In genomic region chr4:151520103-151520502, GRCm38 (mm10) we compare ENCODE assay signal across 10 mouse cellular contexts.
DNase-seq lines count a peak whose midpoint lies in the region; ATAC-seq and TF ChIP-seq lines count a peak whose summit lies in the region.
"Had no signal": no experiment of that assay in that cellular context is flagged by ENCODE, and none has a peak within 500 bp of the region (broad histone marks: within the 10 kb centered on the region; RNA-seq: fewer than 3 reads in every experiment).

No protein-coding gene starts in this region.

- H3K27me3 ChIP-seq in embryonic facial prominence, embryonic 11.5 days (ENCODE audit: control insufficient read depth, insufficient read depth, low read length), result no peaks in the 10 kb centered on the region
- H3K27me3 ChIP-seq in embryonic facial prominence, embryonic 10.5 days (replicated peaks; ENCODE audit: low read depth, poor library complexity, severe bottlenecking), result no peaks in the 10 kb centered on the region
- H3K27me3 ChIP-seq in midbrain, embryonic 14.5 days (ENCODE audit: control insufficient read depth, insufficient read depth, low read length), result no peaks in the 10 kb centered on the region
- no peaks in the 10 kb centered on the region for H3K27me3 ChIP-seq in midbrain, embryonic 16.5 days (ENCODE audit: control insufficient read depth, insufficient read depth, low read depth, low read length)
- no peaks in the 10 kb centered on the region for H3K27me3 ChIP-seq in heart, embryonic 11.5 days (ENCODE audit: control insufficient read depth, insufficient read depth, low read length)
- H3K27me3 ChIP-seq in stomach, postnatal 0 days (ENCODE audit: control insufficient read depth, insufficient read depth, low read length), result no peaks in the 10 kb centered on the region

- 0 out of 2 replicates have a peak, but pooled peaks cover 3% of the 10 kb centered on the region for H3K4me1 ChIP-seq in embryonic facial prominence, embryonic 11.5 days (ENCODE audit: control insufficient read depth, insufficient read depth, low read length)
- peaks cover 18% of the 10 kb centered on the region for H3K4me1 ChIP-seq in embryonic facial prominence, embryonic 10.5 days
- H3K4me1 ChIP-seq in midbrain, embryonic 14.5 days (ENCODE audit: control insufficient read depth, insufficient read depth, low read length), result peaks cover 15% of the 10 kb centered on the region; the same call in 1 of the 2 replicates
- peaks cover 13% of the 10 kb centered on the region for H3K4me1 ChIP-seq in midbrain, embryonic 16.5 days (ENCODE audit: control insufficient read depth, insufficient read depth, low read length)
- H3K4me1 ChIP-seq in heart, embryonic 11.5 days (ENCODE audit: control insufficient read depth, insufficient read depth, low read length), result peaks cover 28% of the 10 kb centered on the region
- no peaks in the 10 kb centered on the region for H3K4me1 ChIP-seq in stomach, postnatal 0 days (replicated peaks; ENCODE audit: control insufficient read depth, insufficient read depth)

- no peak for TF ChIP-seq CTCF in stomach, postnatal 0 days (IDR thresholded peaks at IDR 0.05; ENCODE audit: low read depth)

- no peaks in the 10 kb centered on the region for H3K36me3 ChIP-seq in embryonic facial prominence, embryonic 11.5 days (replicated peaks; ENCODE audit: control insufficient read depth, insufficient read depth, low read depth, low read length)
- no peaks in the 10 kb centered on the region for H3K36me3 ChIP-seq in embryonic facial prominence, embryonic 10.5 days (replicated peaks)
- no peaks in the 10 kb centered on the region for H3K36me3 ChIP-seq in midbrain, embryonic 14.5 days (ENCODE audit: control insufficient read depth, insufficient read depth, low read length)
- H3K36me3 ChIP-seq in midbrain, embryonic 16.5 days (ENCODE audit: control insufficient read depth, insufficient read depth, low read length), result no peaks in the 10 kb centered on the region
- no peaks in the 10 kb centered on the region for H3K36me3 ChIP-seq in heart, embryonic 11.5 days (ENCODE audit: control insufficient read depth, insufficient read depth, low read length)
- no peaks in the 10 kb centered on the region for H3K36me3 ChIP-seq in stomach, postnatal 0 days (ENCODE audit: control insufficient read depth, insufficient read depth, low read length)

- no peak for ATAC-seq in embryonic facial prominence, embryonic 11.5 days (replicated peaks; ENCODE audit: insufficient number of reproducible peaks, low FRiP score, low TSS enrichment, low read depth)
- 0 out of 2 replicates have a peak, but pooled peaks have one; percentile 34 for ATAC-seq in midbrain, embryonic 14.5 days (ENCODE audit: low FRiP score, low TSS enrichment)
- ATAC-seq in midbrain, embryonic 16.5 days, result no peak
- peak; percentile 44 for ATAC-seq in heart, embryonic 11.5 days (replicated peaks; ENCODE audit: insufficient number of reproducible peaks, low FRiP score, low TSS enrichment)
- 0 out of 2 replicates have a peak, but pooled peaks have one; percentile 11 for ATAC-seq in stomach, postnatal 0 days (ENCODE audit: low FRiP score, low TSS enrichment)
- ATAC-seq: intestine, embryonic 16.5 days had no signal

- no peak for DNase-seq in embryonic facial prominence, embryonic 11.5 days (ENCODE audit: low spot score)
- DNase-seq in embryonic facial prominence, embryonic 10.5 days (ENCODE audit: low spot score), result no peak
- no peak for DNase-seq in midbrain, embryonic 14.5 days
- no peak for DNase-seq in stomach, postnatal 0 days (ENCODE audit: low spot score)
- no peak for DNase-seq in urinary bladder, postnatal 36 days (ENCODE audit: low spot score in 2 of 2)
- no peak for DNase-seq in kidney, postnatal 4 days
- DNase-seq: right cerebral cortex, postnatal 25 days had no signal

- no peak overlapping the region for H3K27ac ChIP-seq in embryonic facial prominence, embryonic 11.5 days (replicated peaks; ENCODE audit: low read depth, low read length)
- H3K27ac ChIP-seq in embryonic facial prominence, embryonic 10.5 days (replicated peaks), result no peak overlapping the region
- H3K27ac ChIP-seq in midbrain, embryonic 14.5 days (replicated peaks; ENCODE audit: low read depth, low read length), result no peak overlapping the region
- no peak overlapping the region for H3K27ac ChIP-seq in midbrain, embryonic 16.5 days (ENCODE audit: low read length)
- H3K27ac ChIP-seq in heart, embryonic 11.5 days (ENCODE audit: low read depth, low read length), result no peak overlapping the region
- no peak overlapping the region for H3K27ac ChIP-seq in stomach, postnatal 0 days (replicated peaks)

- H3K4me3 ChIP-seq in embryonic facial prominence, embryonic 11.5 days (ENCODE audit: low read depth, low read length), result no peak overlapping the region
- H3K4me3 ChIP-seq in embryonic facial prominence, embryonic 10.5 days, result no peak overlapping the region
- H3K4me3 ChIP-seq in midbrain, embryonic 14.5 days (replicated peaks; ENCODE audit: low read depth, low read length), result no peak overlapping the region
- H3K4me3 ChIP-seq in midbrain, embryonic 16.5 days (ENCODE audit: low read depth, low read length), result no peak overlapping the region
- no peak overlapping the region for H3K4me3 ChIP-seq in heart, embryonic 11.5 days (ENCODE audit: low read depth, low read length)
- no peak overlapping the region for H3K4me3 ChIP-seq in stomach, postnatal 0 days (ENCODE audit: low read depth, low read length)

- H3K4me2 ChIP-seq in embryonic facial prominence, embryonic 11.5 days (ENCODE audit: low read depth, low read length), result no peak overlapping the region
- no peak overlapping the region for H3K4me2 ChIP-seq in midbrain, embryonic 14.5 days (ENCODE audit: low read length)
- no peak overlapping the region for H3K4me2 ChIP-seq in midbrain, embryonic 16.5 days (ENCODE audit: low read length)
- H3K4me2 ChIP-seq in heart, embryonic 11.5 days, result peak overlapping the region; percentile 10; the same call in 1 of the 2 replicates
- no peak overlapping the region for H3K4me2 ChIP-seq in stomach, postnatal 0 days (replicated peaks; ENCODE audit: low read depth)

- 0 out of 2 replicates have a peak overlapping the region, but pooled peaks have one; percentile 13 for H3K9ac ChIP-seq in embryonic facial prominence, embryonic 11.5 days (replicated peaks; ENCODE audit: low read length)
- no peak overlapping the region for H3K9ac ChIP-seq in midbrain, embryonic 14.5 days (replicated peaks; ENCODE audit: low read length)
- no peak overlapping the region for H3K9ac ChIP-seq in midbrain, embryonic 16.5 days (ENCODE audit: low read depth, low read length)
- H3K9ac ChIP-seq in heart, embryonic 11.5 days (ENCODE audit: low read depth, low read length), result no peak overlapping the region
- no peak overlapping the region for H3K9ac ChIP-seq in stomach, postnatal 0 days (ENCODE audit: low read length)

- TF ChIP-seq EP300 in stomach, postnatal 0 days (optimal IDR thresholded peaks at IDR 0.05), result no peak

- WGBS in embryonic facial prominence, embryonic 11.5 days, result 20% methylated on average over 8 of the region's 8 CpGs
- 16% methylated on average over 8 of the region's 8 CpGs for whole genome bisulfite sequencing in embryonic facial prominence, embryonic 10.5 days
- WGBS in midbrain, embryonic 14.5 days, result 22% methylated on average over 8 of the region's 8 CpGs
- WGBS in midbrain, embryonic 16.5 days, result 27% methylated on average over 8 of the region's 8 CpGs
- 5% methylated on average over 8 of the region's 8 CpGs for WGBS in heart, embryonic 11.5 days (ENCODE audit: insufficient replicate concordance)
- 34% methylated on average over 8 of the region's 8 CpGs for WGBS in stomach, postnatal 0 days

- H3K9me3 ChIP-seq in embryonic facial prominence, embryonic 11.5 days (replicated peaks; ENCODE audit: control insufficient read depth, low read length), result no peaks in the 10 kb centered on the region
- H3K9me3 ChIP-seq in embryonic facial prominence, embryonic 10.5 days, result no peaks in the 10 kb centered on the region; the same call in 1 of the 2 replicates
- no peaks in the 10 kb centered on the region for H3K9me3 ChIP-seq in midbrain, embryonic 14.5 days (ENCODE audit: control insufficient read depth, low read length)
- H3K9me3 ChIP-seq in midbrain, embryonic 16.5 days (replicated peaks; ENCODE audit: control insufficient read depth, low read length, poor library complexity, severe bottlenecking), result no peaks in the 10 kb centered on the region
- H3K9me3 ChIP-seq in heart, embryonic 11.5 days (replicated peaks; ENCODE audit: control insufficient read depth, low read length), result no peaks in the 10 kb centered on the region
- no peaks in the 10 kb centered on the region for H3K9me3 ChIP-seq in stomach, postnatal 0 days (ENCODE audit: control insufficient read depth, low read length)

Comparison
In these comparisons a context has a peak if more than half of its experiments do, and no peak if none do; other contexts are left out.
1. ATAC-seq: peak in midbrain, embryonic 14.5 days (single experiment), heart, embryonic 11.5 days (single experiment) and stomach, postnatal 0 days (single experiment); none in embryonic facial prominence, embryonic 11.5 days (single experiment) and midbrain, embryonic 16.5 days (single experiment).